Comparison of ENCODE assay signal across 9 mouse cellular contexts in the genomic region with DNA sequence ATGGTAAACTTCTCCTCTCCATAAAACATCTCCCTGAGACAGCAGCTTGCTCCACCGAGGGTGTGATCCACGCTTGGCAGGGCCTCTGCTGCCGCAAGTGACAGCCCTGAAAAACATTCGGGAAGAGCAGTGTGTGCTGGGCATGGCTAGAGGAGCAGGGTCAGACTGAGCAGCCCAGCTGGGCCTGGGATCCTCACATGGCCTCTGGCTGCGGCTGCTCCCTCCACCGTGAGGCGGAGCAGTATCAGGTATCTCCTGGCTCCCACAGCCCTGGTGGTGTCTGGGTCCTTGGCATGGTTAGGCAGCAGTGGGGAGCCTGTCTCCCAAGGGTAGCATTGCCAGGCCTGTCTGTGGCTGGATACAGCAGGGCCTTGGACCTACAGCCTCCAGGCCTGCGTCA. TPM values are rescaled to one million over a fixed set of nuclear protein-coding genes. Genes with fewer than 3 reads are reported as not detected.
A peak's percentile ranks its signal among the peaks of the same experiment; 100 is the strongest.
DNase-seq lines count a peak whose midpoint lies in the region; ATAC-seq and TF ChIP-seq lines count a peak whose summit lies in the region.
"Had no signal": no experiment of that assay in that cellular context is flagged by ENCODE, and none has a peak within 500 bp of the region (broad histone marks: within the 10 kb centered on the region; RNA-seq: fewer than 3 reads in every experiment).

No protein-coding gene starts in this region.

- no peaks in the 10 kb centered on the region for H3K27me3 ChIP-seq in C2C12 (ENCODE audit: control insufficient read depth, insufficient read depth, insufficient read length)
- H3K27me3 ChIP-seq in forebrain, embryonic 15.5 days: no peaks in the 10 kb centered on the region
- no peaks in the 10 kb centered on the region for H3K27me3 ChIP-seq in hindbrain, embryonic 14.5 days (ENCODE audit: control insufficient read depth, insufficient read depth, low read length)
- H3K27me3 ChIP-seq in midbrain, postnatal 0 days (ENCODE audit: insufficient read depth, low read length): no peaks in the 10 kb centered on the region

- peaks cover 100% of the 10 kb centered on the region for H3K79me2 ChIP-seq in C2C12 (ENCODE audit: control insufficient read depth, insufficient read depth)

- no peak overlapping the region for H3K4me3 ChIP-seq in C2C12 (ENCODE audit: insufficient read depth, poor library complexity, severe bottlenecking)
- H3K4me3 ChIP-seq in forebrain, embryonic 15.5 days: no peak overlapping the region
- no peak overlapping the region for H3K4me3 ChIP-seq in hindbrain, embryonic 14.5 days (replicated peaks; ENCODE audit: low read length)
- H3K4me3 ChIP-seq in midbrain, postnatal 0 days (ENCODE audit: low read depth, low read length): no peak overlapping the region

- H3K79me3 ChIP-seq in C2C12 (ENCODE audit: low read depth): peaks cover 89% of the 10 kb centered on the region

- DNase-seq in cerebellum, adult 18-20 months: peak; percentile 53 to 60
- DNase-seq in cerebellum, adult 11-12 months: no peak
- no peak for DNase-seq in hindbrain, embryonic 14.5 days (ENCODE audit: low spot score)
- no peak for DNase-seq in midbrain, postnatal 0 days (ENCODE audit: low spot score)
- no peak for DNase-seq in urinary bladder, postnatal 14 days (ENCODE audit: low spot score)
- DNase-seq in yolk sac, embryonic 10.5 days (ENCODE audit: low spot score): no peak

- H3K27ac ChIP-seq in forebrain, embryonic 15.5 days (replicated peaks): peak overlapping the region; percentile 86
- peak overlapping the region; percentile 81 for H3K27ac ChIP-seq in hindbrain, embryonic 14.5 days
- H3K27ac ChIP-seq in midbrain, postnatal 0 days (ENCODE audit: low read depth, low read length): peak overlapping the region; percentile 40
- H3K27ac ChIP-seq: liver, embryonic 14.5 days had no signal

- peaks cover 4% of the 10 kb centered on the region for H3K36me3 ChIP-seq in C2C12 (ENCODE audit: control insufficient read depth, insufficient read depth)
- no peaks in the 10 kb centered on the region for H3K36me3 ChIP-seq in forebrain, embryonic 15.5 days
- H3K36me3 ChIP-seq in hindbrain, embryonic 14.5 days (replicated peaks; ENCODE audit: control insufficient read depth, insufficient read depth): no peaks in the 10 kb centered on the region
- H3K36me3 ChIP-seq in midbrain, postnatal 0 days (ENCODE audit: insufficient read depth, low read length): no peaks in the 10 kb centered on the region

- ATAC-seq in forebrain, embryonic 15.5 days (replicated peaks): peak; percentile 20; the same call in 1 of the 2 replicates
- ATAC-seq in hindbrain, embryonic 14.5 days (ENCODE audit: low FRiP score): no peak
- ATAC-seq in midbrain, postnatal 0 days (ENCODE audit: low FRiP score): no peak

- H3K9me3 ChIP-seq in forebrain, embryonic 15.5 days: no peaks in the 10 kb centered on the region
- H3K9me3 ChIP-seq in hindbrain, embryonic 14.5 days (ENCODE audit: control insufficient read depth, low read length): no peaks in the 10 kb centered on the region
- no peaks in the 10 kb centered on the region for H3K9me3 ChIP-seq in midbrain, postnatal 0 days (ENCODE audit: low read length)

- no peak overlapping the region for H3ac ChIP-seq in C2C12 (ENCODE audit: control insufficient read depth, insufficient read length, low read depth)

- 25% methylated on average over 8 of the region's 8 CpGs for WGBS in forebrain, embryonic 15.5 days
- WGBS in hindbrain, embryonic 14.5 days: 24% methylated on average over 8 of the region's 8 CpGs
- 37% methylated on average over 8 of the region's 8 CpGs for WGBS in midbrain, postnatal 0 days

- H3K4me2 ChIP-seq in forebrain, embryonic 15.5 days (replicated peaks): no peak overlapping the region; the same call in 1 of the 2 replicates
- no peak overlapping the region for H3K4me2 ChIP-seq in hindbrain, embryonic 14.5 days (replicated peaks)
- H3K4me2 ChIP-seq in midbrain, postnatal 0 days (ENCODE audit: low read depth, low read length, poor library complexity, severe bottlenecking): no peak overlapping the region

- TF ChIP-seq CTCF in C2C12 (IDR thresholded peaks at IDR 0.05; ENCODE audit: control insufficient read depth, insufficient read depth, insufficient read length): no peak
- TF ChIP-seq CTCF in midbrain, postnatal 0 days (IDR thresholded peaks at IDR 0.05): no peak; the same call in 1 of the 2 replicates

- no peak overlapping the region for H3K9ac ChIP-seq in forebrain, embryonic 15.5 days (replicated peaks)
- H3K9ac ChIP-seq in hindbrain, embryonic 14.5 days: peak overlapping the region; percentile 33
- H3K9ac ChIP-seq in midbrain, postnatal 0 days (replicated peaks; ENCODE audit: low read length, poor library complexity, severe bottlenecking): no peak overlapping the region
- H3K9ac ChIP-seq: liver, embryonic 14.5 days had no signal

- peaks cover 91% of the 10 kb centered on the region for H3K4me1 ChIP-seq in forebrain, embryonic 15.5 days
- H3K4me1 ChIP-seq in hindbrain, embryonic 14.5 days (replicated peaks; ENCODE audit: control insufficient read depth, insufficient read depth, low read length): peaks cover 90% of the 10 kb centered on the region
- peaks cover 53% of the 10 kb centered on the region for H3K4me1 ChIP-seq in midbrain, postnatal 0 days (ENCODE audit: insufficient read depth, low read length)

TF ChIP-seq in C2C12, 6 proteins besides CTCF, POLR2A, EP300 and RAD21:
- TF ChIP-seq FOSL1 (IDR thresholded peaks at IDR 0.05; ENCODE audit: insufficient read depth, low read length, poor library complexity, severe bottlenecking): no peak
- peak; percentile 52 for TF ChIP-seq MYOD1 (IDR thresholded peaks at IDR 0.05; ENCODE audit: control insufficient read depth, insufficient read length, low read depth)
- peak; percentile 24 for TF ChIP-seq MAX (IDR thresholded peaks at IDR 0.05)
- TF ChIP-seq MYOG (IDR thresholded peaks at IDR 0.05; ENCODE audit: control insufficient read depth, extremely low read depth, insufficient read length): no peak
- no peak for TF ChIP-seq USF1 (IDR thresholded peaks at IDR 0.05; ENCODE audit: low read depth)
- no peak for TF ChIP-seq CEBPB (IDR thresholded peaks at IDR 0.05; ENCODE audit: low read depth)

RNA-seq across cellular contexts. Expression of a gene that starts 38.6 kb away (rescaled TPM):
- polyA plus RNA-seq in C2C12 (2012; fragmentation: generic; extraction: Trizol): 27.3 TPM
- 57.5 and 63.9 TPM in 2 replicates for polyA plus RNA-seq in forebrain, embryonic 15.5 days (2015; fragmentation: Nextera tagmentation; extraction: Ambion mirVana)
- polyA plus RNA-seq in hindbrain, embryonic 14.5 days (2014; fragmentation: Nextera tagmentation; extraction: Ambion mirVana): 70.0 and 70.6 TPM in 2 replicates
- total RNA-seq in midbrain, postnatal 0 days (2014; rRNA removed): 130 and 134 TPM in 2 replicates
- 44.0 and 51.7 TPM in 2 replicates for polyA plus RNA-seq in midbrain, postnatal 0 days (2015; fragmentation: Nextera tagmentation; extraction: Ambion mirVana)

Comparison
In these comparisons a context has a peak if more than half of its experiments do, and no peak if none do; other contexts are left out.
1. DNase-seq: peak in cerebellum, adult 18-20 months (2 of 2); none in cerebellum, adult 11-12 months (single experiment), hindbrain, embryonic 14.5 days (single experiment), midbrain, postnatal 0 days (single experiment), urinary bladder, postnatal 14 days (single experiment) and yolk sac, embryonic 10.5 days (single experiment).
2. Peak in every context shown above with its lines, with median percentiles within 50 percentile points of each other: H3K27ac ChIP-seq.